8 mouse cellular contexts compared by ENCODE assay signal in the genomic region with DNA sequence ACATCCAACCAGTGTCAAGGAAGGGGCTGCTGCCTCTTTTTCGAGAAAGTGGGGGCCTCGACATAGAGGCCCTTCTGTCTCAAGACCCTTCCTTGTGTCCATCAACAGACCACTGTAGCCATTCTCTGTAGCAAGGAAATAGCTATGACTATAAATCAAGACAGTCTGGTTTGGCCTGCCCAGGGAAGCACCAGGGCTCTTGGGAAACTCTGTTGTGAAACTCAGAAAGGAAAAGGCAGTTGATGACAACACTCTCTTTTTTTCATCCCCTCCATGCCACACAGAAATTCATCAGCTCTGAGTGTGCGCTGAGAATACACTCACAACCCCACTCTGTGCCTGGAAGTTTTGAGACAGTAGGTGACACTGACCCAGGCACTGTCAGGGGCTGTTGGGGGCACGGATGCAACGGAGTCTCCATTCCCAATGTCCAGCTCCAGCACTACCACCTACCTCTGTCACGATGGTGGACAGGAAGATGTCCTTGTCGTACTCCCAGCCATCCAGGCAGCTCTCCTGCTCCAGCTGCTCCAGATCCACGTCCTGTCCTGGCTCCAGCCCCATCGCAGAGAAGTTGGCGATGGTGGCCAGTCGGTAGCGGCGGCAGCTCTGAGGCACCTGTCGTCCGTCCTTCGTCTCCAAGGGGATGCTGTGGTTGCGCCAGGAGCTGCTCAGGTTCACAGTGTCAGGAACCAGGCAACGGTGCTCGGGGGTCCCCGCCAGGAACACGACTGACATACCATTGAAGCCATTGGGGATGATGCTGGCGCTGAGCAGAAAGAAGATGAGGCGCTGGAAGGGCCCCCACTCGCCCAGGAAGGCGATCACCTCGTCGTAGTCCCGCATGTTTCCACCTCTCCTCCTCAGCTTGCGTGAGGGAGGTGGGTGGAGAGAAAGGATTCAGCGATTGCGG. TPM values are rescaled to one million over a fixed set of nuclear protein-coding genes. Genes with fewer than 3 reads are reported as not detected.
A peak's percentile ranks its signal among the peaks of the same experiment; 100 is the strongest.
DNase-seq lines count a peak whose midpoint lies in the region; ATAC-seq and TF ChIP-seq lines count a peak whose summit lies in the region.

No protein-coding gene starts in this region.

- intact Hi-C loops in heart, postnatal 14 days (cut with DNase I): no loop called here

- peaks cover 52% of the 10 kb centered on the region for H3K27me3 ChIP-seq in heart, embryonic 13.5 days (replicated peaks)
- H3K27me3 ChIP-seq in G1E (ENCODE audit: insufficient read depth, low read length): peaks cover 22% of the 10 kb centered on the region
- H3K27me3 ChIP-seq in embryonic facial prominence, embryonic 11.5 days (ENCODE audit: control insufficient read depth, insufficient read depth, low read length): peaks cover 12% of the 10 kb centered on the region
- peaks cover 51% of the 10 kb centered on the region for H3K27me3 ChIP-seq in limb, embryonic 10.5 days (ENCODE audit: low read depth, poor library complexity, severe bottlenecking)
- H3K27me3 ChIP-seq in neural tube, embryonic 11.5 days (ENCODE audit: control insufficient read depth, insufficient read depth, low read length): peaks cover 15% of the 10 kb centered on the region; the same call in 1 of the 2 replicates

- H3K4me3 ChIP-seq in heart, embryonic 13.5 days: peak overlapping the region; percentile 62
- H3K4me3 ChIP-seq in G1E (ENCODE audit: low read depth, low read length): peak overlapping the region; percentile 74
- peak overlapping the region; percentile 37 for H3K4me3 ChIP-seq in embryonic facial prominence, embryonic 11.5 days (ENCODE audit: low read depth, low read length)
- H3K4me3 ChIP-seq in limb, embryonic 10.5 days: peak overlapping the region; percentile 58
- peak overlapping the region; percentile 48 for H3K4me3 ChIP-seq in neural tube, embryonic 11.5 days (ENCODE audit: low read depth, low read length)

- H3K9ac ChIP-seq in heart, embryonic 13.5 days: peak overlapping the region; percentile 81
- H3K9ac ChIP-seq in embryonic facial prominence, embryonic 11.5 days (replicated peaks; ENCODE audit: low read length): peak overlapping the region; percentile 56
- peak overlapping the region; percentile 69 for H3K9ac ChIP-seq in neural tube, embryonic 11.5 days (ENCODE audit: low read length)

- no peak for TF ChIP-seq CTCF in G1E (IDR thresholded peaks at IDR 0.05; ENCODE audit: low read depth, low read length)

- H3K4me2 ChIP-seq in heart, embryonic 13.5 days: peak overlapping the region; percentile 92
- peak overlapping the region; percentile 73 for H3K4me2 ChIP-seq in embryonic facial prominence, embryonic 11.5 days (ENCODE audit: low read depth, low read length)
- peak overlapping the region; percentile 96 for H3K4me2 ChIP-seq in neural tube, embryonic 11.5 days (ENCODE audit: low read depth)

- no peaks in the 10 kb centered on the region for H3K9me3 ChIP-seq in heart, embryonic 13.5 days
- no peaks in the 10 kb centered on the region for H3K9me3 ChIP-seq in G1E (replicated peaks)
- H3K9me3 ChIP-seq in embryonic facial prominence, embryonic 11.5 days (replicated peaks; ENCODE audit: control insufficient read depth, low read length): no peaks in the 10 kb centered on the region
- H3K9me3 ChIP-seq in limb, embryonic 10.5 days (replicated peaks): no peaks in the 10 kb centered on the region
- no peaks in the 10 kb centered on the region for H3K9me3 ChIP-seq in neural tube, embryonic 11.5 days (ENCODE audit: control insufficient read depth, low read length)

- H3K36me3 ChIP-seq in heart, embryonic 13.5 days: no peaks in the 10 kb centered on the region
- no peaks in the 10 kb centered on the region for H3K36me3 ChIP-seq in G1E (replicated peaks)
- no peaks in the 10 kb centered on the region for H3K36me3 ChIP-seq in embryonic facial prominence, embryonic 11.5 days (replicated peaks; ENCODE audit: control insufficient read depth, insufficient read depth, low read depth, low read length)
- H3K36me3 ChIP-seq in limb, embryonic 10.5 days: no peaks in the 10 kb centered on the region
- H3K36me3 ChIP-seq in neural tube, embryonic 11.5 days (ENCODE audit: control insufficient read depth, insufficient read depth, low read length): no peaks in the 10 kb centered on the region

- ATAC-seq in heart, embryonic 13.5 days (ENCODE audit: extremely low read depth, insufficient number of reproducible peaks, low FRiP score, low TSS enrichment): no peak
- ATAC-seq in G1E (ENCODE audit: extremely low read depth, insufficient number of reproducible peaks, low FRiP score, poor library complexity, severe bottlenecking): no peak
- ATAC-seq in embryonic facial prominence, embryonic 11.5 days (replicated peaks; ENCODE audit: insufficient number of reproducible peaks, low FRiP score, low TSS enrichment, low read depth): no peak
- no peak for ATAC-seq in neural tube, embryonic 11.5 days (ENCODE audit: insufficient read depth, low FRiP score, low TSS enrichment)

- WGBS in heart, embryonic 13.5 days: 14% methylated on average over 31 of the region's 31 CpGs
- WGBS in embryonic facial prominence, embryonic 11.5 days: 14% methylated on average over 31 of the region's 31 CpGs
- WGBS in limb, embryonic 10.5 days: 19% methylated on average over 31 of the region's 31 CpGs
- 18% methylated on average over 31 of the region's 31 CpGs for WGBS in neural tube, embryonic 11.5 days

- DNase-seq in heart, postnatal 14 days: no peak
- DNase-seq in G1E (ENCODE audit: low spot score): no peak
- DNase-seq in embryonic facial prominence, embryonic 11.5 days (ENCODE audit: low spot score): no peak
- peak; percentile 39 for DNase-seq in limb, embryonic 10.5 days (ENCODE audit: low spot score)
- no peak for DNase-seq in neural tube, embryonic 11.5 days (ENCODE audit: low spot score)
- no peak for DNase-seq in embryo, embryonic 11 days
- no peak for DNase-seq in layer of hippocampus, adult 8-10 months (ENCODE audit: low spot score in 2 of 2)

- peaks cover 15% of the 10 kb centered on the region for H3K4me1 ChIP-seq in heart, embryonic 13.5 days
- peaks cover 69% of the 10 kb centered on the region for H3K4me1 ChIP-seq in G1E (ENCODE audit: insufficient read depth, low read depth, low read length)
- no peaks in the 10 kb centered on the region for H3K4me1 ChIP-seq in embryonic facial prominence, embryonic 11.5 days (ENCODE audit: control insufficient read depth, insufficient read depth, low read length)
- H3K4me1 ChIP-seq in limb, embryonic 10.5 days: peaks cover 18% of the 10 kb centered on the region
- H3K4me1 ChIP-seq in neural tube, embryonic 11.5 days (ENCODE audit: control insufficient read depth, insufficient read depth, low read length): no peaks in the 10 kb centered on the region

- peak overlapping the region; percentile 49; the same call in 1 of the 2 replicates for H3K27ac ChIP-seq in heart, embryonic 13.5 days (replicated peaks)
- no peak overlapping the region for H3K27ac ChIP-seq in embryonic facial prominence, embryonic 11.5 days (replicated peaks; ENCODE audit: low read depth, low read length)
- H3K27ac ChIP-seq in limb, embryonic 10.5 days: peak overlapping the region; percentile 76; the same call in 1 of the 2 replicates
- no peak overlapping the region for H3K27ac ChIP-seq in neural tube, embryonic 11.5 days (ENCODE audit: low read depth, low read length)

RNA-seq across cellular contexts. Expression of a gene that starts 0.5 kb away (rescaled TPM):
- 2.3 and 3.1 TPM in 2 replicates for polyA plus RNA-seq in heart, embryonic 13.5 days (2015; fragmentation: Nextera tagmentation; extraction: Ambion mirVana)
- total RNA-seq in heart, postnatal 14 days (2021): 1 to 10 TPM; 3.5 to 4.7 TPM
- total RNA-seq in G1E (2014; fragmentation: Nextera tagmentation): not detected in 2 replicates
- total RNA-seq in G1E (2017): 0.06 TPM in 1 of 2 replicates, not detected in the other
- polyA plus RNA-seq in G1E (2012): not detected in 2 replicates
- polyA plus RNA-seq in embryonic facial prominence, embryonic 11.5 days (2014; fragmentation: Nextera tagmentation; extraction: Ambion mirVana): 1.4 and 1.8 TPM in 2 replicates
- 1.1 TPM in 2 replicates for polyA plus RNA-seq in limb, embryonic 10.5 days (2016; fragmentation: Nextera tagmentation; extraction: Ambion mirVana)
- polyA plus RNA-seq in neural tube, embryonic 11.5 days (2014; fragmentation: Nextera tagmentation; extraction: Ambion mirVana): 0.72 and 1.2 TPM in 2 replicates
- total RNA-seq in layer of hippocampus, adult 8-10 months (2022): 10 to 100 TPM in 1 of 4 experiments, 1 to 10 TPM in 3; 7.8 to 14.1 (median 8.4) TPM

RNA-seq across cellular contexts. Expression of a gene that starts 41.4 kb away (rescaled TPM):
- polyA plus RNA-seq in heart, embryonic 13.5 days (2015; fragmentation: Nextera tagmentation; extraction: Ambion mirVana): 9.5 and 9.7 TPM in 2 replicates
- total RNA-seq in heart, postnatal 14 days (2021): 10 to 100 TPM; 29.9 to 33.2 TPM
- total RNA-seq in G1E (2014; fragmentation: Nextera tagmentation) (not detected in 2 replicates), G1E (2017) (0.27 TPM in 1 of 2 replicates, not detected in the other)
- polyA plus RNA-seq in G1E (2012): not detected in 2 replicates
- polyA plus RNA-seq in embryonic facial prominence, embryonic 11.5 days (2014; fragmentation: Nextera tagmentation; extraction: Ambion mirVana): 120 and 127 TPM in 2 replicates
- polyA plus RNA-seq in limb, embryonic 10.5 days (2016; fragmentation: Nextera tagmentation; extraction: Ambion mirVana): 160 and 171 TPM in 2 replicates
- polyA plus RNA-seq in neural tube, embryonic 11.5 days (2014; fragmentation: Nextera tagmentation; extraction: Ambion mirVana): 59.7 and 65.1 TPM in 2 replicates
- 10 to 100 TPM; 16.4 to 25.2 (median 21.2) TPM for total RNA-seq in layer of hippocampus, adult 8-10 months (2022)

RNA-seq across cellular contexts. Expression of a gene that starts 47.3 kb away (rescaled TPM):
- 2.2 TPM in 2 replicates for polyA plus RNA-seq in heart, embryonic 13.5 days (2015; fragmentation: Nextera tagmentation; extraction: Ambion mirVana)
- total RNA-seq in heart, postnatal 14 days (2021): 1 to 10 TPM; 1.7 to 2.5 TPM
- total RNA-seq in G1E (2014; fragmentation: Nextera tagmentation): not detected in 2 replicates
- not detected in 2 replicates for total RNA-seq in G1E (2017)
- not detected in 2 replicates for polyA plus RNA-seq in G1E (2012)
- 2.0 and 2.2 TPM in 2 replicates for polyA plus RNA-seq in embryonic facial prominence, embryonic 11.5 days (2014; fragmentation: Nextera tagmentation; extraction: Ambion mirVana)
- polyA plus RNA-seq in limb, embryonic 10.5 days (2016; fragmentation: Nextera tagmentation; extraction: Ambion mirVana): 2.4 and 2.8 TPM in 2 replicates
- 1.6 and 2.9 TPM in 2 replicates for polyA plus RNA-seq in neural tube, embryonic 11.5 days (2014; fragmentation: Nextera tagmentation; extraction: Ambion mirVana)
- 1 to 10 TPM; 1.1 to 2.4 (median 1.5) TPM for total RNA-seq in layer of hippocampus, adult 8-10 months (2022)

Comparison
In these comparisons a context has a peak if more than half of its experiments do, and no peak if none do; other contexts are left out.
1. H3K27ac ChIP-seq: peak in heart, embryonic 13.5 days (single experiment) and limb, embryonic 10.5 days (single experiment); none in embryonic facial prominence, embryonic 11.5 days (single experiment) and neural tube, embryonic 11.5 days (single experiment).
2. RNA of a gene that starts 41.4 kb away (polyA plus RNA-seq): 160 to 171 TPM in limb, embryonic 10.5 days, 120 to 127 TPM in embryonic facial prominence, embryonic 11.5 days, 59.7 to 65.1 TPM in neural tube, embryonic 11.5 days and 9.5 to 9.7 TPM in heart, embryonic 13.5 days; not detected in G1E; every median in the first group is over 10 times any median in the second.
3. Peak in every context shown above with its lines, with median percentiles within 50 percentile points of each other: H3K4me2 ChIP-seq, H3K4me3 ChIP-seq and H3K9ac ChIP-seq.